Mouse (Mus musculus) thymus, adult 2 months (tissue): Measurements from ENCODE around the gene Ppp2r5c. TPM values are rescaled to one million over a fixed set of nuclear protein-coding genes. Genes with fewer than 3 reads are reported as not detected.

Experiments
- DNase-seq: peaks from one replicate; pipeline ENCODE4 v3.0.0; 2021
- H3K27ac ChIP-seq: fragments of 200-500 bp; 2 replicates; pipeline ENCODE4 v1.5.1; 2012; ENCODE audit warnings: low read length, control low read depth; ENCODE audit not compliant: control insufficient read depth, insufficient read depth
- H3K27me3 ChIP-seq: fragments of 200-500 bp; 2 replicates; pipeline ENCODE4 v1.6.1; 2012; ENCODE audit warnings: mild to moderate bottlenecking, low read length, moderate library complexity, mixed read lengths; ENCODE audit not compliant: control insufficient read depth, insufficient read depth
- H3K36me3 ChIP-seq: fragments of 200-500 bp; 2 replicates; pipeline ENCODE4 v1.6.1; 2012; ENCODE audit warnings: mild to moderate bottlenecking, low read length, moderate library complexity; ENCODE audit not compliant: control insufficient read depth, insufficient read depth
- H3K4me1 ChIP-seq: fragments of 200-500 bp; replicated peaks from 2 replicates; pipeline ENCODE4 v1.6.1; 2012; ENCODE audit warnings: low read length; ENCODE audit not compliant: control insufficient read depth, insufficient read depth
- H3K4me3 ChIP-seq: fragments of 200-500 bp; 2 replicates; pipeline ENCODE4 v1.5.1; 2012; ENCODE audit warnings: mild to moderate bottlenecking, low read length, control low read depth, moderate library complexity; ENCODE audit not compliant: control insufficient read depth, insufficient read depth
- CTCF ChIP-seq: fragments of 200-500 bp; IDR thresholded peaks from 2 replicates; pipeline ENCODE4 v1.5.1; 2012; ENCODE audit warnings: mild to moderate bottlenecking, control low read depth, low read length, moderate library complexity, borderline replicate concordance; ENCODE audit not compliant: control insufficient read depth, poor library complexity, insufficient read depth; ENCODE audit errors: extremely low read depth
- POLR2A ChIP-seq: fragments of 200-500 bp; IDR thresholded peaks from 2 replicates; pipeline ENCODE4 v1.6.1; 2012; ENCODE audit warnings: mild to moderate bottlenecking, low read length, control low read depth, moderate library complexity; ENCODE audit not compliant: control insufficient read depth, poor library complexity, insufficient read depth; ENCODE audit errors: extremely low read depth
- WGBS: fragments of 180-500 bp; shearing (Covaris S2); methylation state at CpG from one replicate; pipeline ENCODE4 v1.1.7; 2018; 5-methylcytosine and 5-hydroxymethylcytosine counted together
- polyA plus RNA-seq: library from polyadenylated mRNA; depleted of rRNA; stranded (reverse); fragments of >200 nt; gene quantifications from 2 replicates; pipeline ENCODE4 v1.2.3, GENCODE M21; 2012

Gene Ppp2r5c
- polyA plus RNA-seq, 1 experiment, result 83.7 TPM

DNA sequence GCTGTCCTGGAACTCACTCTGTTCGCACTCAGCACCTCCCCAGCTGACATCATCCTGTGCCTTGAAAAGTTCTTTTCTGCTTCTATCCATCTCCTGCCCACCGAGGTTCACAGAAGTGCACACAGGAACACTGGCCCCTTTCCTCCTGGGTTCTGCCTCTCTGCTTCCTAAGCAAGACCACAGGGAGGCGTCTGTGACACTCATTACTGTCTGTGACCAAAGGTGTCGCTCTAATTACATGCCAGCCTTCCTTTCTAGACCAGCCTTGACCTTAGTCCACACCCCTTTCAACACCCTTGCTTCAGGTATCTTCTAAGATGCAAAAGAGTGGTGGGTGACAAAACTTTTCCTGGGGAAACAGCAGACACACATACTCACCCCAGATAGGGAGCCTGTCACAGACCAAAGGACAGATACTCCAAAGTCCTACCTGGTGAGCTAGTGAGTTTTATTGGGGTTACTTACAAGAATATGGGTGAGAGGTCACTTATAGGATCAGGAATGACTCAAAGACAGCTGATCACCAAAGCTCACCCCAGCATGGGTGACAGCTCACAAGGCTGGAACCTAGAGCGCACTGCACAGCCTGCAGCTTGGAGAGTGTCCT is 8.4 kb upstream of the Ppp2r5c start:
- H3K4me1 ChIP-seq, result 0 out of 2 replicates have a peak, but pooled peaks cover 3% of the 10 kb centered on the region
- H3K27ac ChIP-seq, result no peak overlapping the region
- H3K27me3 ChIP-seq, result no peaks in the 10 kb centered on the region
- WGBS, result 46% methylated on average over 5 of the region's 5 CpGs
- peak; percentile 21 for DNase-seq
- H3K4me3 ChIP-seq, result no peak overlapping the region
- TF ChIP-seq CTCF (no peak), POLR2A (no peak)
- H3K36me3 ChIP-seq, result no peaks in the 10 kb centered on the region

GRCm38 (mm10) chr12:110442238-110442637 is 4.7 kb upstream of the Ppp2r5c start:
- peaks cover 8% of the 10 kb centered on the region for H3K4me1 ChIP-seq
- no peaks in the 10 kb centered on the region for H3K27me3 ChIP-seq
- no peak overlapping the region for H3K4me3 ChIP-seq
- TF ChIP-seq POLR2A (no peak), CTCF (no peak)
- no peaks in the 10 kb centered on the region for H3K36me3 ChIP-seq
- WGBS, result 92% methylated on average over 2 of the region's 2 CpGs
- DNase-seq, result no peak
- no peak overlapping the region for H3K27ac ChIP-seq

GRCm38 (mm10) chr12:110444530-110444929 is 2.4 kb upstream of the Ppp2r5c start:
- DNase-seq, result no peak
- H3K4me3 ChIP-seq, result no peak overlapping the region
- H3K36me3 ChIP-seq, result no peaks in the 10 kb centered on the region
- no peak for TF ChIP-seq CTCF
- no peak for TF ChIP-seq POLR2A
- H3K4me1 ChIP-seq, result peaks cover 8% of the 10 kb centered on the region
- H3K27ac ChIP-seq, result no peak overlapping the region
- H3K27me3 ChIP-seq, result no peaks in the 10 kb centered on the region
- WGBS, result 89% methylated on average over 5 of the region's 5 CpGs

DNA sequence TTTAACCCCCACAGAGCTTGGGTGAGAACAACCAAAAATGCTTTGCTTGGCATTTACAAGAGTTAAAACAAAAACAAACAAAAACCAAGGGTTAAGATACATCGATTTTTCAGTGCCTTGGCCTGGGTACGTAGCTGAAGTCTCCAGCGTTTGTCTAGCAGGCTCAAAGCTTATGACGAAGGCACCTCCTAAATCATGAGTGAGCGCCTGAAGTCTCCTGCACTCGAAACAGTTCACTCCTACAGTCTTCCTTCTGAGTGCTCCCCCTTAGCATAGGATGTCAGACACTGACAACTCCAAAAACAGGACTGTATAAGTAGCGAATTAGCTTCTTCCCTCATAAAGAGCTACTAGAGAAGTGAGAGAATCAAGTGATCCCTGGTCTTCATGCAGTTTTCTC is 1.1 kb upstream of the Ppp2r5c start:
- Histone ChIP-seq H3K36me3 (no peaks in the 10 kb centered on the region), H3K4me1 (peaks cover 8% of the 10 kb centered on the region), H3K27ac (no peak overlapping the region), H3K27me3 (no peaks in the 10 kb centered on the region), H3K4me3 (no peak overlapping the region)
- TF ChIP-seq CTCF (no peak), POLR2A (no peak)
- no peak for DNase-seq
- WGBS, result 51% methylated on average over 7 of the region's 7 CpGs

GRCm38 (mm10) chr12:110447306-110447705 is 386 bp downstream of the Ppp2r5c start:
- WGBS, result 4% methylated on average over 39 of the region's 39 CpGs
- Histone ChIP-seq H3K36me3 (no peaks in the 10 kb centered on the region), H3K27ac (no peak overlapping the region), H3K4me1 (peaks cover 8% of the 10 kb centered on the region), H3K4me3 (peak overlapping the region; percentile 65), H3K27me3 (no peaks in the 10 kb centered on the region)
- no peak for TF ChIP-seq CTCF
- TF ChIP-seq POLR2A, result no peak
- peak; percentile 66 for DNase-seq

DNA sequence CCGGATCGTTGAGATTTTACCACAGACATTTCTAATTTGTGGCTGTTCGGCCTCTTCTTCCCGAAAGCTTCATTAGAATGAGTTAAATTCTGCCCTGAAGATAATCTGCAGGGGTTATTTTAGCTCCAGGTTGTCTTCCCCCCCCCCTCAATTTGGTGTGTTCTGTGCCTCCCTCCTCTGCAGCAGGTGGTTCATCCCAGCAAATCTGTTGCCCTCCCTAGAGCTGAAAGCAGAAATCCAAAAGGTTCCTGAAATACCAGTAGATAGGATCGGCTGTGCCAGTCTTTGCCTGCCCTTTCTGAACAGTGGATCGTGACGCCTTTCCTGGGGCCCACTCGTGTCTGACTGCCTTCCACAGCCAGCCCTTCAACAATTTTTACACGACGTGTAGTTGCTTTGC is 1.8 kb downstream of the Ppp2r5c start:
- no peak for TF ChIP-seq POLR2A
- TF ChIP-seq CTCF, result no peak
- DNase-seq, result no peak
- no peaks in the 10 kb centered on the region for H3K36me3 ChIP-seq
- H3K4me3 ChIP-seq, result no peak overlapping the region
- H3K4me1 ChIP-seq, result peaks cover 7% of the 10 kb centered on the region
- H3K27me3 ChIP-seq, result no peaks in the 10 kb centered on the region
- 95% methylated on average over 10 of the region's 10 CpGs for WGBS
- no peak overlapping the region for H3K27ac ChIP-seq

- Histone ChIP-seq H3K27ac (no peak overlapping the region), H3K4me1 (peaks cover 14% of the 10 kb centered on the region), H3K36me3 (no peaks in the 10 kb centered on the region), H3K27me3 (no peaks in the 10 kb centered on the region), H3K4me3 (no peak overlapping the region)
- DNase-seq, result peak; percentile 86
- TF ChIP-seq CTCF, result peak; percentile 34; the same call in 1 of the 2 replicates
- TF ChIP-seq POLR2A, result no peak
- WGBS, result 6% methylated on average over 5 of the region's 5 CpGs
These were observed 7.3 kb downstream of the Ppp2r5c start for GRCm38 (mm10) chr12:110454223-110454622.
